Mouse (Mus musculus) C2C12 (cell line): ENCODE measurements around the gene Hnrnpa3.

ENCODE experiments used
- CTCF ChIP-seq: IDR thresholded peaks from one replicate; pipeline ENCODE4 v1.5.1; 2011; ENCODE audit not compliant: control insufficient read depth, insufficient read depth, insufficient read length
- USF1 ChIP-seq: IDR thresholded peaks from one replicate; pipeline ENCODE4 v1.6.1; 2011; ENCODE audit warnings: low read depth, mild to moderate bottlenecking, control low read depth, moderate library complexity

DNA sequence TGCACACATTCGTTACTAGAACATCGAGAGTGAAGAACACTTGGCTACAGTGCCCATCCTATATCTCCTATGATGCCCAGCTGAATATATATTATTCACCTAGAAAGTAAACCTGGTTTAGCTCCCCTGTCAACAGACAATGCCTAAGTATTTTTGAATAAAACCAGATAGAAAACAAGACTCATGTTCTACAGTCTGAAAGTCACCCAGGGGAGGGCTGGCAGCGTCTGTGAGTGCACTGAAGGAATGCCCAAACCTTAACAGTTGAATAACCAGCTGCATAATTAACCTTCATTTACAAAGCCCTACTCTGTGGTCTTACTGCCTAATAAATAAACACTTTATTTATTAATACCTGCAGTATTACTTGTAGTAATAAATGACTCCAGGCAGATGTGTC, 25.5 kb downstream of the Hnrnpa3 start:
- TF ChIP-seq CTCF (no peak), USF1 (no peak)
